Mouse (Mus musculus): Measurements from ENCODE around the gene Tmem39b.

DNA sequence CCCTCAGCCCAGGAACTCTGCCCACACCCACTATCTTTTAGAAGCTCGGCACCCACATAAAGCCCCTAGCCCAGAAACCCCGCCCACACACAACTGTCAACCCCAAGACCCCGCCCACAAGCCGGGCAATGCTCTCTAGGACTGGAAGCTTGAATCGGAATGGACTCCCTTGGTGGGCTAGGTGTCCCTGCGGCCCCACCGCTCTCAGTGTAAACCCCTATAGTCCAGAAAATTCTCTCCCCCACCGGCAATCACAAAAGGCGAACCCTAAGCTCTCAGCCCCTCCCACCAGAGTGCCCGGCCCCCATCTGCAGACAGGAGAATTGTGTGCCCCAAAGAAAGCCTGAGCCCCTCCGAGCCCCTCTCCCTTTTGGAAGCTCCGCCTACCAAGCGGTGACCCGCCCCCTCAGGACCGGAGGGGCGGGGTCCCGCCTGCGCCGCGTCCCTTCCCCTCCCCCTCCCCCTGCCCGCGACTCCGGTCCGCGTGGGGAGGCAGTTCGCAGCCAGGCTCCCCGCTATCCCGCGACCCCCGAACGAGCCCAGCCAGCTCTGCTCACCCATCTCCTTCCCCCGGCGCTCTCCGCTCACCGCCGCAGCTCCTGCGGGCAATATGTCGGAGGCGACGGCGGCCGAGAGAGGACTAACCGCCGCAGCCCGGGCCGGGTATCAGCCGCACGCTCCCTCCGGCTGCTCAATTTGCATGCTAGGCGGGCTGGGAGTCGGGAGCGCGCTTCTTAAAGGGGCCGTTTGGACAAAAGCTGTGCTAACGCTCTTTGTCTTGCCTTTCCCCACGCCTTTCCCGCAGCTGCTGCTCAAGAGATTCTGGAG is at the start of gene Tmem39b:
- TF ChIP-seq POLR2A (IDR thresholded peaks at IDR 0.05; ENCODE audit: insufficient read depth, low read depth, low read length) (peak; percentile 41; the same call in 1 of the 2 replicates), CTCF (IDR thresholded peaks at IDR 0.05; ENCODE audit: insufficient read depth, low read depth, low read length) (no peak)
